Mouse (Mus musculus): ENCODE measurements at regions not wholly inside any gene's neighbourhood (a gene's known extent, or its start where the extent isn't known, plus 50 kb on each side); places are given as distances from the start of the nearest gene placed in this dataset.

GRCm38 (mm10) chr3:54634456-54634855, 58.2 kb upstream of the Supt20 start:
- no peak for TF ChIP-seq MAX (IDR thresholded peaks at IDR 0.05; ENCODE audit: low read length)
- no peak for TF ChIP-seq ZMIZ1 (IDR thresholded peaks at IDR 0.05; ENCODE audit: low read depth, low read length)
- TF ChIP-seq HCFC1 (IDR thresholded peaks at IDR 0.05; ENCODE audit: low read depth, low read length): no peak
- no peak for TF ChIP-seq CTCF (conservative IDR thresholded peaks at IDR 0.05 in 1 of 2, IDR thresholded peaks at IDR 0.05 in 1 of 2; ENCODE audit: low read depth in 2 of 2, low read length in 2 of 2)
- TF ChIP-seq POLR2A (IDR thresholded peaks at IDR 0.05; ENCODE audit: low read depth, low read length): no peak
- TF ChIP-seq TBP (conservative IDR thresholded peaks at IDR 0.05; ENCODE audit: low read depth, low read length): no peak
- no peak for TF ChIP-seq MAFK (IDR thresholded peaks at IDR 0.05; ENCODE audit: insufficient replicate concordance, low read length)
- no peak for TF ChIP-seq CHD1 (IDR thresholded peaks at IDR 0.05; ENCODE audit: low read depth, low read length)

All from CH12.LX (cell line).